ENCODE assay signal across 28 mouse cellular contexts in the genomic region with DNA sequence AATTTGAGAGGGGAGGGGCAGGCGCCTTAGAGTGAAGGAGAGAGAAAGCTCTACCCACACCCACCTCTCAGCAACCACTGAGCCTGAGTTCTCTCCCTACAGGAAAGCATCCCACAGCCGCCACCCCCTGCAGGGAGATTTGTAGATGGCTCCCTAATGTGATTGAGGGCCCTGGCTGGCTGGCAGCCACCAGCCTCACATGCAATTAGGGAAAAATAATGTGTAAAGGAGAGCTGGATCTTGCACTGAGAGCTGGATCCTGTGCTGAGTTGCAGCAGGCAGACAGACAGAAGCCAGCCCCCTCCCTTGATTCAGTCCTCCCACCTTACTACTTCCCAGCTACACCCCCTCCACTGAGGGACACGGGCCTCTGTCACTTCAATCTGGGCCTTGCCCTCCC.
DNase-seq lines count a peak whose midpoint lies in the region; ATAC-seq lines count a peak whose summit lies in the region.
"Had no signal": no experiment of that assay in that cellular context is flagged by ENCODE, and none has a peak within 500 bp of the region (broad histone marks: within the 10 kb centered on the region; RNA-seq: fewer than 3 reads in every experiment).

No protein-coding gene starts in this region.

- no peaks in the 10 kb centered on the region for H3K4me1 ChIP-seq in hindbrain, embryonic 16.5 days (ENCODE audit: control insufficient read depth, insufficient read depth, low read depth, low read length)
- peaks cover 7% of the 10 kb centered on the region; the same call in 1 of the 2 replicates for H3K4me1 ChIP-seq in hindbrain, embryonic 13.5 days (replicated peaks)
- H3K4me1 ChIP-seq: liver, embryonic 12.5 days had no signal

- ATAC-seq in hindbrain, embryonic 16.5 days, result peak; percentile 46; the same call in 1 of the 2 replicates
- ATAC-seq in hindbrain, embryonic 13.5 days (ENCODE audit: low FRiP score), result no peak
- ATAC-seq: hindbrain, postnatal 0 days; intestine, embryonic 15.5 days; liver, embryonic 12.5 days; midbrain, embryonic 16.5 days; Patski had no signal

- 37% methylated on average over 3 of the region's 3 CpGs for WGBS in hindbrain, embryonic 16.5 days
- WGBS in hindbrain, embryonic 13.5 days, result 39% methylated on average over 3 of the region's 3 CpGs

- H3K4me2 ChIP-seq in hindbrain, embryonic 16.5 days (ENCODE audit: low read length), result no peak overlapping the region
- H3K4me2 ChIP-seq in hindbrain, embryonic 13.5 days, result no peak overlapping the region
- H3K4me2 ChIP-seq: embryonic facial prominence, embryonic 12.5 days; heart, embryonic 12.5 days; intestine, embryonic 15.5 days; liver, embryonic 12.5 days had no signal

- no peaks in the 10 kb centered on the region for H3K9me3 ChIP-seq in hindbrain, embryonic 16.5 days (ENCODE audit: control insufficient read depth, low read length)
- H3K9me3 ChIP-seq in hindbrain, embryonic 13.5 days, result no peaks in the 10 kb centered on the region
- H3K9me3 ChIP-seq: embryonic facial prominence, embryonic 12.5 days; heart, embryonic 12.5 days; intestine, embryonic 15.5 days; liver, embryonic 12.5 days had no signal

- H3K4me3 ChIP-seq in hindbrain, embryonic 16.5 days (ENCODE audit: low read length), result no peak overlapping the region
- H3K4me3 ChIP-seq in hindbrain, embryonic 13.5 days, result no peak overlapping the region
- H3K4me3 ChIP-seq: embryonic facial prominence, embryonic 12.5 days; heart, adult 2 months; heart, embryonic 12.5 days; intestine, embryonic 15.5 days; liver, embryonic 12.5 days; myocyte had no signal

- H3K27me3 ChIP-seq in hindbrain, embryonic 16.5 days (replicated peaks; ENCODE audit: control insufficient read depth, insufficient read depth, low read length), result peaks cover 3% of the 10 kb centered on the region; the same call in 1 of the 2 replicates
- H3K27me3 ChIP-seq in hindbrain, embryonic 13.5 days, result peaks cover 33% of the 10 kb centered on the region
- H3K27me3 ChIP-seq: intestine, embryonic 15.5 days had no signal

- H3K9ac ChIP-seq in hindbrain, embryonic 16.5 days (ENCODE audit: low read depth, low read length), result no peak overlapping the region
- H3K9ac ChIP-seq in hindbrain, embryonic 13.5 days, result no peak overlapping the region
- H3K9ac ChIP-seq: embryonic facial prominence, embryonic 12.5 days; heart, embryonic 12.5 days; intestine, embryonic 15.5 days; liver, embryonic 12.5 days had no signal

- no peak overlapping the region for H3K27ac ChIP-seq in hindbrain, embryonic 16.5 days (ENCODE audit: low read depth, low read length)
- H3K27ac ChIP-seq in hindbrain, embryonic 13.5 days, result no peak overlapping the region
- H3K27ac ChIP-seq: embryonic facial prominence, embryonic 12.5 days; heart, adult 2 months; hindbrain, postnatal 0 days; intestine, embryonic 15.5 days; liver, embryonic 12.5 days had no signal

- H3K36me3 ChIP-seq in hindbrain, embryonic 16.5 days (ENCODE audit: control insufficient read depth, insufficient read depth, low read length), result no peaks in the 10 kb centered on the region
- H3K36me3 ChIP-seq in hindbrain, embryonic 13.5 days, result no peaks in the 10 kb centered on the region
- H3K36me3 ChIP-seq: embryonic facial prominence, embryonic 12.5 days; heart, embryonic 12.5 days; intestine, embryonic 15.5 days; liver, embryonic 12.5 days had no signal

- peak; percentile 38 for DNase-seq in retina, postnatal 1 day
- no peak for DNase-seq in retina, embryonic 14.5 days (ENCODE audit: low spot score)
- peak; percentile 18 for DNase-seq in brain, adult 2 months (ENCODE audit: low read depth, low spot score)
- DNase-seq in adrenal gland, adult 2 months, result no peak
- no peak for DNase-seq in layer of hippocampus, postnatal 36 days
- DNase-seq: adrenal gland, postnatal 36 days; B cell, adult 2 months; cerebellum, adult 9-11 months; embryo, embryonic 11 days; heart, adult 2 months; heart, postnatal 4 days; kidney, adult 2 months; kidney, postnatal 4 days; left cerebral cortex, postnatal 4 days; lung, adult 18-20 months; lung, postnatal 14 days; thymus, adult 2 months; thymus, postnatal 36 days had no signal

Comparison
In these comparisons a context has a peak if more than half of its experiments do, and no peak if none do; other contexts are left out.
1. DNase-seq: peak in retina, postnatal 1 day (single experiment) and brain, adult 2 months (single experiment); none in retina, embryonic 14.5 days (single experiment), adrenal gland, adult 2 months (single experiment) and layer of hippocampus, postnatal 36 days (0 of 2).